Mouse (Mus musculus): ENCODE data around the gene Gm21764. TPM values are rescaled to one million over a fixed set of nuclear protein-coding genes. Genes with fewer than 3 reads are reported as not detected.

Gene Gm21764
- polyA plus RNA-seq (2015; fragmentation: Illumina TruSeq; extraction: RNeasy Lipid Tissue Mini Kit (QIAGEN cat#74804); ENCODE audit: insufficient read depth, low replicate concordance), result not detected

DNA sequence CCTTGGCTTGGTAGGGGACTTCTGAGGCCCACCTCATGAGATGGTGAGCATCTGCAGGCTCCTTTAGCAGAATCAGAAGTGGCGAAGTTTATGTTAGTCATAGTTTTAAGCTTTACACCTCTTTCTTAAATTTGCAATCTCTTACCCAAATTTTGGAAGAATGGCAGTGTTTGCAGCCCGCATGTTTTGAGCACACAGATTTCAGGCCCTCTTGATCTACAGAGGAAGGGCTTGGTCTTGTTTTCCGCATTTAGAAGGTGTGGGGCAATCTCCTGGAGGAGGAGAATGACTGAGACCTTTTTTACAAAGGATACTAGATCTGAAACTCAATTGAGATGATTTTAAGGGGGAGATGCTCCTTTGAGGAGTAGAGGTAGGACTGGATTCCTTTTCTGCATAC is at the start of gene Gm21764:
Gene Gm21764, minus strand, starts transcription at position 101 of the 400 bp plus-strand sequence.

DNA sequence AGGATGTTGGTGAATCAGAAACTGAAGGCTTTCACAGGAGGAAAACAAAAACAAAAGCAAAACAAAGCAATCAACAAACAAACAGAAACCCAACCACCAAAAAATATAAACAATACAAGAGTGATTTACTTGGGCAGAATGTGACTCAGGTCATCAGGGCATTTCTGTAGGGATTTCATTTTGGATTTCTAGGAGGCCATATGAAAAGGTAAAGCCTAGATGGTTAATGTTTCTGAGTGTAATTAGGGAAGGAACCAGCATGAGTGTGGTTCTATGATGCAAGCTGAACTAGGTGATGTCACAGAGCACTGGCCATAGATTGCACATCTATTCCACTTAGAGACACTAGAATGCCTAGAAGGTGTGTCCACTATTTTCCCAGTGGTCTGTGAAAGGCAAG is 27.2 kb upstream of the Gm21764 start, which contains the start of gene Ssty1:
Gene Ssty1, plus strand, starts transcription at position 301 of the 400 bp plus-strand sequence.

Other genes starting within 250 kb of the Gm21764 start
- gene Gm21904, start 215.5 kb downstream of the Gm21764 start, polyA plus RNA-seq (2015; fragmentation: Illumina TruSeq; extraction: RNeasy Lipid Tissue Mini Kit (QIAGEN cat#74804); ENCODE audit: insufficient read depth, low replicate concordance), result not detected
- gene Gm20772, start 187.1 kb downstream of the Gm21764 start, polyA plus RNA-seq (2015; fragmentation: Illumina TruSeq; extraction: RNeasy Lipid Tissue Mini Kit (QIAGEN cat#74804); ENCODE audit: insufficient read depth, low replicate concordance), result not detected
- gene Gm20831, start 187.1 kb downstream of the Gm21764 start, polyA plus RNA-seq (2015; fragmentation: Illumina TruSeq; extraction: RNeasy Lipid Tissue Mini Kit (QIAGEN cat#74804); ENCODE audit: insufficient read depth, low replicate concordance), result not detected
- not detected for gene Srsy, start 124.5 kb downstream of the Gm21764 start, polyA plus RNA-seq (2015; fragmentation: Illumina TruSeq; extraction: RNeasy Lipid Tissue Mini Kit (QIAGEN cat#74804); ENCODE audit: insufficient read depth, low replicate concordance)
- not detected for gene Ssty1, start 27.3 kb upstream of the Gm21764 start, polyA plus RNA-seq (2015; fragmentation: Illumina TruSeq; extraction: RNeasy Lipid Tissue Mini Kit (QIAGEN cat#74804); ENCODE audit: insufficient read depth, low replicate concordance)

Data from spleen, adult 10 weeks (tissue).